Mouse (Mus musculus): ENCODE data around the gene Mrpl45. TPM values are rescaled to one million over a fixed set of nuclear protein-coding genes. Genes with fewer than 3 reads are reported as not detected.

Gene Mrpl45
- total and polyA plus RNA-seq, 3 experiments, result 10.9 to 41.3 (median 34.7) TPM

DNA sequence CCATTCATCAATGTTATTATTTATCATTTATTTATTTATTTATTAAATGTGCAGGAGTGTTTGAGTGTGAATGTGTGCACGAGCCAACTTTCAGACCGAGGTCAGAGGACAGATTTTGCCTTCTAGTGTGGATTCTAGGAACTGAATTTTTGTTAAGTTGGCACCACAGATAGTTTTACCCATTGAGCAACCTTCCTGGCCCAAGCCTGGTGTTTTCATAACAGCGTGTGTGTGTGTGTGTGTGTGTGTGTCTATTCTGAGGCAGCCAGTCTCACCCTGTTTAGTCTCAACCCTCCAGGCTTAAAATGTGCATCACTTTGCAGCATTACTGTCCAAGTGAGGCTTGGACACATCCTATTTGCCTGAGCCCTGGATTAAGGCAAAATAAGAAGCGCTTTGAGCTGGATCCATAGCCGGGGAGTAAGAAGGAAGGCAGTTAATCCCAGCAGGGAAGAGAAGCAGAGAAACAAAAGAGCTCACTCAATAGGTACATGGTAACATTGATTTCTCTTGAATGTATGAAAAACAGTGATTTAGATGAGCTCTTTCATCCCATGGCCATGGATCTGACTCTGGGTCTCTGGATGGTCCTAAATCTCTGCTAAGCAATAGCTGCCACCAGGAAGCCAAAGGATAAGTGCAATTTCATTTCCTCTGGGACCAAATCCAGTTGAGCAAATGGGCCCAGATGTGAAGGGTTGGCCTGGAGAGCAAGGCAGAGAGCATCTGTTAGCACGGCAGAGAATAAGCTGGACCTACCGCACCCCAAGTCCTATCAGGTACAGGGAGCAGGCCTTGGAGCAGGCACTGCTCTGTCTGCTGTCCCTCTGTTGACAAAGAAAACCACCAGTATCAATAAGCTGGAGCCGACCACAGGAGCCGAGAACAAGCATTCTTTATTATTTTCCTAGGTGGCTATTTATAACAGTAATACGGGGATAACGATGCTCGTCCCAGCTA lies 16.0 kb downstream of the Mrpl45 start:
- DNase-seq, result no peak

GRCm38 (mm10) chr11:97333044-97333443 lies 17.5 kb downstream of the Mrpl45 start:
- DNase-seq, result no peak

DNA sequence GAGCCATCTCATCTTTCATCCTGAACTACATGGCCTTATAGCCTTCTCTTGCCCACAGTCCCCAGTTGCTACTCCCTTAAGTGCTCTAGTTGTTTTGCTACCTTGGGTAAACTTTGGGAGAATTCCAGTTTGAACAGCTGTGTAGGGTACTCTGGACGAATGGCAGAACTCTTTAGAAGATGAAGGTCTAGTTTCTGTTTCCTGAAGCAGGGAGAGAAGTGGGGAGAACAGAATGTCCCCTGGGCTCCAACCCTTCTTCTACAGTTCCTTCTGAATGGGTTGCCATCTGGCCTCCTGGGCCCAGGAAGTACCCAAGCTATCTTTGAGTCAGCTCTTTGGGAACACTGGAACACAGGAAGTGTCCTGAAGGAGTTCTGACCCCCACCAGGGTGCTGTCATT lies 18.4 kb downstream of the Mrpl45 start:
- DNase-seq, result no peak

GRCm38 (mm10) chr11:97334400-97334799 lies 18.9 kb downstream of the Mrpl45 start:
- no peak for DNase-seq

DNA sequence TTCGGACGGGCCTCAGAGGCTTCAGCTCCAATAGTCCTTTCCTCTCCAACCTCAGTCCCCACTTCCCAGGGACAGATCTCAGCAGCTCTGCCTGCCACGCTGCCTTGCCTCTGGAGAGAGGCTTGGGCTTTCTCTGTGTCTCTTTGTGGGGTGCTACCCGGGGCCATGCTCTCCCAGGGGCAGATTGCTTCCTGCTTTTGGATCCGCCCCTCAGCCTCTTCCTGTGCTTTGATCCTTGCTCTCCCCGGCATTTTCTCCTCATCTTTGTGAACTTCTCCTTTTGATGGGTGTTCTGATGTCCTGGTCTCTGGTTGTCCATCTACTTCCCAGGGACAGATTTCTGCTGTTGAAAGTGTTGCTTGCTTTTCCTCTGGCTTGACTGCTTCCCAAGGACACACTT lies 20.7 kb downstream of the Mrpl45 start:
- DNase-seq, result no peak

DNA sequence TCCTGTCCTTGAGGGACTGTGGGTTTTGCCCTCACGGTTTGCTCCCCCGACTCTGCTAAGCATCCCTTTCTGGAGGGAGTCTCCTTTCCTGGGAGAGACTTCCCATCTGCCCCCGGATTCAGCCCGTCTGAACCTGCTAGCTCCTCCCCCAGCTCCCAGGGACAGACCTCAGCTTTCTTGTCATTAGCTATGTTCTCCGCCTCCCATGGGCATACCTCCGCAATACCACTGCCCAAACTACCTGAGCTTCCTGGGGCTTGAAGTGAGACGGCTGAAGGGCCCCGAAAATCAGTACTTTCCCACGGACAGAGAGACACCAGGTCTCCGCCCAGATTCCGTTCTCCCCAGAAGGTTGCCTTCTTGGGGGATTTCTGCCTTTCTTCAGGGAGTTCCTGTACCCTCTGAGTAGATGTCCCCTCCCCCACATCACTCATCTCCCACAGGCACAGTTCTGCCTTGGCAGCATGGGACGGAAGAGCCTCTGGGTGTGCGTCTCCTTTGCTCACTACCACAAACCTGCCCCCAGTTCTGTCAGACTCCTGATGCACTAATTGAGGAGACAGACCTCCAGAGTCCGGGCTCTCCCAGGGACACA lies 21.3 kb downstream of the Mrpl45 start:
- DNase-seq, result no peak

GRCm38 (mm10) chr11:97337363-97337762 lies 21.8 kb downstream of the Mrpl45 start:
- DNase-seq, result no peak

- no peak for DNase-seq
These were observed 22.9 kb downstream of the Mrpl45 start for GRCm38 (mm10) chr11:97338302-97338976.

- DNase-seq, result peak; percentile 76
These were observed 23.4 kb downstream of the Mrpl45 start for GRCm38 (mm10) chr11:97338977-97339315.

DNA sequence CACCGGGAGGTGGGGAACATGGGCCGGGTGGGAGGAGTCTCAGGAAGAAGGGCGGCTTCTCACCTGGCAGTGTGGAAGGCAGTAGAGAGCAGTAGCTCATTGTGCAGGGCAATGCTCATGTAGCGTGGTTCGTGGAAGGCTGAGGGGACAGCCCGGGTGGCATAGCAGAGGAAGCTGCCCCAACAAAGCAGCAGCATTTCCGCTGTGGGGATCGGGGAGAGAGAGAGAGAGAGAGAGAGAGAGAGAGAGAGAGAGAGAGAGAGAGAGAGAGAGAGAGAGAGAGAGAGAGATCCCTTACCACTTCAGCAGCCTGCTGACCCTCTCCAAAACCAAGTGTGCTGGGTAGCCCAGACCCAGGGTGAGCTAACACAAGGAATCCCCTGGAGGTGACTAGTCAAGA lies 27.7 kb downstream of the Mrpl45 start:
- no peak for DNase-seq

- DNase-seq, result peak; percentile 34
These were observed 28.1 kb downstream of the Mrpl45 start for GRCm38 (mm10) chr11:97343619-97344018.

- no peak for DNase-seq
These were observed 29.9 kb downstream of the Mrpl45 start for GRCm38 (mm10) chr11:97345446-97345845.

DNA sequence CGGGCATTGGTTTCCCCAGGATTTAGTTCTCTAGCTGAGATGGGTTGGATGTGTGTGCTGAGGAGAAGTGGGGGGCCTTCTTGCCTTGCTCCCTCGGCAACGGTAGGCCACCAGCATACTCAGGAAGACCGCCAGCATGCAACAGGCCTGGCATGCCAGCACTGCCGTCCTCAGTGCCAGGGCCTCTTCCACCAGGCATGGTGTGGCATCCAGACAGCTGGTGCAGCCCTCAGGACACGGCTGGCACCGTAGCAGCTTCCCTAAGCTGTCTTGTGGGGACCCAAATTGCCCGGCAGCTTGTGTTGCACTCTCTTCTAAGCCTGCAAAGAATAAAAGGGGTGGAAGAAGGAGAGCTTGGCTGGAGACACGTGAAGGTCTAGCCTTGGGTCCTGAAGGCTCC lies 30.9 kb downstream of the Mrpl45 start:
- no peak for DNase-seq

DNA sequence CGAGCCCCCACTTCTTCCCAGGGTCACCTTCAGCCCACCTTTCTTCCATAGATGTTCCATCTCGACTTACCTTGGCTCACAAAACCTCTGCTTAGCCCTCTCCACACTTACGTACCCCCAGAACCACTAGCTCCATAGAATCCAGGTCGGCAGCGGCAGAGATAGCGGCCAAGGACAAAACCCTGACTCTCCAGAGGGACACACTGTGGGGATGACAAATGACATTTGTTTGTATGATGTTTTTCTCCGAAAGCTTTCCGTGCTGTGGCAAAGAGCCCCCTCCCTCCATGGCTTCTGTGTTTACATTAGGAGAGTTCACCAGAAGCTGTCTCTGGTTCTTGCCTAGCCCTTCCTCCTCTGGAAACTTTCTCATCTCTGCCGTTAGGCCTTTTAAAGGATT lies 31.8 kb downstream of the Mrpl45 start:
- DNase-seq, result peak; percentile 54

DNA sequence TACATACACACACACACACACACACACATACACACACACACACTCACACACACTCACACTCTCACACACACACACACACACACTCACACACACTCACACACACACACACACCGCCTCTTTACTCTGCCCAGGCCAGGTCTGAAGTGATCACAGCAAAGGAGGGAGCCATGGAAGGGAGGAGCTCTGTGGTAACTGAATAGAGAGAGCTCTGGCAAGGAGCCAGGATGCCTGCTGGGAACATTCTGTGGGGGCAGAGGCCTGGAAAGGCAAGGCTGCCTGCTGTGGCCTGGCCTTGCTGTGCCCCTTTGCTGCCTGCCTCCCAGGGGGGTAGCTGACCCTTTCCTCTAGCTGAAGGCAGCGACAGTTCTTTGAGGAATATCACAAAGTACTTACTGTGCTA lies 34.5 kb downstream of the Mrpl45 start:
- DNase-seq, result peak; percentile 67

GRCm38 (mm10) chr11:97352027-97352684 lies 36.6 kb downstream of the Mrpl45 start, which contains the start of gene Gpr179:
TSS of gene Gpr179 (minus strand) at chr11:97352077.
- DNase-seq, result no peak

GRCm38 (mm10) chr11:97352935-97353597 lies 37.5 kb downstream of the Mrpl45 start:
- no peak for DNase-seq

DNA sequence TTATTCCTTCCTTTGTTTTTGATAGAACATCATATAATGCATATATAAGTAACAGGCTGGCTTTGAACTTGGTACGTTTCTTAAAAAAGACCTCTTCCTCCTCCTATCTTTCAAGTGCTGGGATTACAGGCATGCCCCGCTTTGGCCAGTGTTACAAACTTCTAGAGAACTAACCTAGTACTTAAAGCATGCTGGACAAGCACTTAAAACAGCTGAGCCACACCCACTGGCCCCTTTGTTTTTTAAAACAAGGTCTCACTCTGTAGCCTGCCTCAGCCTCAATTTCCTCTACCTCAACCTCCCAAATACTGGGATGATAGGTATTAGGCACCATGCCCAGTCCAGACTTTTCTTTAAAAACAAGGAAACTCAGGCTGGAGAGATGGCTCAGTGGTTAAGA lies 39.1 kb downstream of the Mrpl45 start:
- no peak for DNase-seq

DNA sequence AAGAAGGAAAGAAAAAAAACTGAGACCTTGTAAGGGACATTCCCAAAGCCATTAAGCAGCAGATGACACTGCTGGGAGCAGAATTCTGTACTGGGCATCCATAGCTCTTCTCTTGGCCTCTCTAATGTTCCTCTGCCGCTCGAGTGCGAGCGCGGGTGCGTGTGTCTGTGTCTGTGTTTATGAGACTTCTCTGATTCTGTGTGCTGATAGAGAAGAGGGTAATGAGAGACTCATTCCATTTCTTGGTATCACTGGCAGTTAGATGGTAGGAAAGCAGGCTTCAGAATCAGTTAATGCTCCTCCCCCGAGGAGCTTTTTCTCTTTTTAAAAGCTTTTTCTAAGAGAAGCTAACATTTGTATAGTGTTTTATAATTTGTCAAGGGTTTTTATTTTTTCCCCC lies 39.7 kb downstream of the Mrpl45 start:
- DNase-seq, result no peak

DNA sequence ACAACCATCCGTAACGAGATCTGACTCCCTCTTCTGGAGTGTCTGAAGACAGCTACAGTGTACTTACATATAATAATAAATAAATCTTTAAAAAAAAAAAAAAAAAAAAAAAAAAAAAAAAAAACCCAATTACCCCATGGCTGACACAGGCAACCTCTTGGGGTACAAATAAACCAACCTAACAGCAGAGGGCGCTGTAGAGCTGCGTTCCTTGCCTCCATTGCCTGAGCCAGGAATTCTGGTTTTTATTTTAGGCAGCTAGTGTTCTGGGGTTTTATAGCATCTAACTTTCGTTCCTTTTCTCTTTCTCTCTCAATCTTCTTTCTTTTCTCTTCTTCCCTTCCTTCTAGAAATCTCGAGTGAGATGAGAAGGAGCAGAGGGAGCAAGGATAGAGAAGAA lies 42.1 kb downstream of the Mrpl45 start:
- peak; percentile 76 for DNase-seq

- peak; percentile 97 for DNase-seq
These were observed 46.6 kb downstream of the Mrpl45 start, which contains the start of gene Socs7 for GRCm38 (mm10) chr11:97361948-97362648. TSS of gene Socs7 (plus strand) at chr11:97362551.

Data from adrenal gland, adult 2 months (tissue).